Mouse (Mus musculus) heart, embryonic 10.5 days (tissue): Measurements from ENCODE around the gene Tmx2. TPM values are rescaled to one million over a fixed set of nuclear protein-coding genes. Genes with fewer than 3 reads are reported as not detected.
"Not testable (repeated sequence)": the region's sequence is repeated elsewhere in the genome, so short reads cannot be mapped to it uniquely, and the experiment has no call there.

ENCODE experiments used
- DNase-seq: peaks from one replicate; pipeline ENCODE4 v3.0.0-alpha.2; 2017; ENCODE audit warnings: low spot score
- H3K27ac ChIP-seq: fragments of 300-500 bp; sonication (generic); 2 replicates; pipeline ENCODE4 v1.5.1; 2016; ENCODE audit warnings: mild to moderate bottlenecking
- H3K27me3 ChIP-seq: fragments of 300-500 bp; sonication (generic); 2 replicates; pipeline ENCODE4 v1.6.1; 2016; ENCODE audit warnings: mild to moderate bottlenecking; ENCODE audit not compliant: poor library complexity, insufficient read depth, severe bottlenecking
- H3K36me3 ChIP-seq: fragments of 300-500 bp; sonication (generic); 2 replicates; pipeline ENCODE4 v1.6.1; 2016; ENCODE audit warnings: mild to moderate bottlenecking, moderate library complexity
- H3K4me1 ChIP-seq: fragments of 300-500 bp; sonication (generic); 2 replicates; pipeline ENCODE4 v1.6.1; 2016; ENCODE audit warnings: mild to moderate bottlenecking
- H3K4me3 ChIP-seq: fragments of 300-500 bp; sonication (generic); 2 replicates; pipeline ENCODE4 v1.5.1; 2016; ENCODE audit warnings: mild to moderate bottlenecking, moderate library complexity
- H3K9me3 ChIP-seq: fragments of 300-500 bp; sonication (generic); 2 replicates; pipeline ENCODE4 v1.6.1; 2016; ENCODE audit warnings: mild to moderate bottlenecking, moderate library complexity
- whole genome bisulfite sequencing: fragments of 180-500 bp; shearing (Covaris S2); methylation state at CpG from one replicate; pipeline ENCODE4 v1.1.7; 2016; 5-methylcytosine and 5-hydroxymethylcytosine counted together
- polyA plus RNA-seq: library from polyadenylated mRNA; unstranded; fragments of >200 nt; fragmentation: Nextera tagmentation; extraction: Ambion mirVana; gene quantifications from 2 replicates; pipeline ENCODE4 v1.2.1, GENCODE M21; 2016

Gene Tmx2
- 172 and 182 TPM in 2 replicates for polyA plus RNA-seq

DNA sequence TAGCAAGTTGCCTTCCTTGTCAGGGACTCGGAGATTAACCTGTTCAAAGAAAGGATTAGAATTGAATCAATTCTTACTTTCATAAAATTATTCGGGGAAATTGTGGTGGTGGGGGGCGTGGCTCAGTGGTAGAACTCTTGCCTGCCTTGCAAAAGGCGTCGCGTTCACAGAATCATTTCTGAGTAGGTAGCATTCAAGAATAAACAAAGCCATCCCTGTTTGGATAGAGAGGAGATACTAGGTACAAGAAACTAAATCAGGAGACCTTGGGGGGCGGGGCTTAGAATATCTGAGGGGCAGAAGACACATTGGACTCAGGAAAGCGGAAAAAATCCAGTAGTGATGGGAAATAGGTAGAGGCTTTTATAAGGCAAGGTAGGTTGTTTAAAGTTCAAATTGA lies at the start of gene Tmx2:
TSS of gene Tmx2 (minus strand) at position 125 of the 400 bp plus-strand sequence.
- Histone ChIP-seq H3K27me3 (no peaks in the 10 kb centered on the region), H3K4me3 (peak within 1 kb of the TSS; percentile 90), H3K9me3 (no peaks in the 10 kb centered on the region), H3K4me1 (peaks cover 27% of the 10 kb centered on the region), H3K27ac (peak within 1 kb of the TSS; percentile 90), H3K36me3 (peaks cover 29% of the 10 kb centered on the region)
- DNase-seq: no peak
- WGBS: 17% methylated on average over 8 of the region's 8 CpGs

DNA sequence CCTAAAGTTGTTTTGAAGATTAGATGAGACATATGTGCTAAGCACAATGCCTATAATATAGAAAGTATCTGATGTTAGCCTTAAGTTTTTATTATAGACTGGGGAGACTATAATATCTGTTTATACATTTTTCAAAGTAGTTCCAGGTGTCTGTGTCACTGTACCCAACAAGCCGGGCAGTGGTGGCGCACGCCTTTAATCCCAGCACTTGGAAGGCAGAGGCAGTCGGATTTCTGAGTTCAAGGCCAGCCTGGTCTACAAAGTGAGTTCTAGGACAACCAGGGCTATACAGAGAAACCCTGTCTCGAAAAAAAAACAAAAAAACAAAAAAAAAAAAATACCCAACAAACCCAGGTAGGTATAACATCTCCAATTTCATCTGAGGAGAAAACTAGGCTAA lies 49.3 kb upstream of the Tmx2 start:
- H3K9me3 ChIP-seq, H3K27me3 ChIP-seq, H3K27ac ChIP-seq, DNase-seq: not testable (repeated sequence)
- Histone ChIP-seq H3K4me3 (peak overlapping the region; percentile 74; the same call in 1 of the 2 replicates), H3K4me1 (peaks cover 17% of the 10 kb centered on the region), H3K36me3 (peaks cover 24% of the 10 kb centered on the region)
- 82% methylated on average over 5 of the region's 5 CpGs for WGBS

DNA sequence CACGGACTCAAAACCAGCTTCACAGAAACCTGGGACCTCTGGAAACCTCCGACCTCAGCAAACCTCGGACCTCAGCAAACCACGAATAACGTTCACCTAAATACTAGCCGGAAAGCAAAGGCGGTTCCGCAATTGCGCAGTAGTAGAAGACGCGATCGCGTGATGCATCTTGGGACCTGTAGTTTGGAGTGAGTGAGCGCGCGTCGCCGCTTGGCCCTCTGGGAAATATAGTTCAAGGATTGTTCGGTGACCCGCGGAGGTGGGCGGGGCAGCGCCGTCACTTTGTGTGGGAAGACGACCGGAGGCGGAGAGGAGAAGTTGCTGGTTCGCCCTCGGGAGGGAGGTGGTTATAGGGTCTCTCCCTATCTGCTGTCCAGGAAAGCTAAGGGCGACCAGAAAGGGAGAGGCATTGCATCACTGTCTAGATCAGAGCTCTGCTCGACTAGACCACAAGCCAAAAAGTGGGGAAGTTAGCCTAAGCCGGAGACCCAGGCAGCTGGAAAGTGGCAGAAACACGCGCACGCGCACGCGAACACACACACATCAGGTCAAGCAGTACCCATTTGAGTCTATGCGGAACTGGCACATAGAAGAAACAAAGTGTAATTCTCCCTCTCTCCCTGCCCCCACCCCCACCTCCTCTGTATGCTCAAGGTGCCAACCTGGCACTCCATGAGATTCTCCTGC lies 48.4 kb upstream of the Tmx2 start, which contains the start of gene Clp1:
TSS of gene Clp1 (minus strand) at position 179 of the 687 bp plus-strand sequence.
- Histone ChIP-seq H3K9me3 (no peaks in the 10 kb centered on the region), H3K4me3 (peak within 1 kb of the TSS; percentile 74), H3K27me3 (no peaks in the 10 kb centered on the region), H3K36me3 (peaks cover 28% of the 10 kb centered on the region), H3K27ac (peak within 1 kb of the TSS; percentile 90), H3K4me1 (peaks cover 17% of the 10 kb centered on the region)
- peak; percentile 99 for DNase-seq
- under 1% methylated on average over 39 of the region's 39 CpGs for WGBS

DNA sequence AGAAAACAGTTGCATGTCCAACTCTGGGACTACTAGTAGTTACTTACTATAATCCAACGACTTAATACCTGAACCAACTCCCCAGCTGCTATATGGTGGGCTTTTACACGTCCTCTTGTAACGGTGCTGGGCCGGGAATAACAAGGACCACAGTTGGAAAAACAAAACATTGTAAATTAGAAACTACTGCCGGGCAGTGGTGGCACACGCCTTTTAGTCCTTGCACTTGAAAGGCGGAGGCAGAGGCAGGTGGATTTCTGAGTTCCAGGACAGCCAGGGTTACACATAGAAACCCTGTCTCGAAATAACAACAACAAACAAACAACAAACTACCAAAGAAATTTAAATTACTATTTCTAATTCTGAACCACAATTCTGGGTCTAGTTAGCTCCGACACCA lies 47.8 kb upstream of the Tmx2 start:
- Histone ChIP-seq H3K4me1 (peaks cover 17% of the 10 kb centered on the region), H3K27me3 (no peaks in the 10 kb centered on the region), H3K27ac (peak overlapping the region; percentile 90), H3K9me3 (no peaks in the 10 kb centered on the region), H3K4me3 (peak overlapping the region; percentile 74), H3K36me3 (peaks cover 28% of the 10 kb centered on the region)
- DNase-seq: no peak
- 3% methylated on average over 9 of the region's 9 CpGs for WGBS

DNA sequence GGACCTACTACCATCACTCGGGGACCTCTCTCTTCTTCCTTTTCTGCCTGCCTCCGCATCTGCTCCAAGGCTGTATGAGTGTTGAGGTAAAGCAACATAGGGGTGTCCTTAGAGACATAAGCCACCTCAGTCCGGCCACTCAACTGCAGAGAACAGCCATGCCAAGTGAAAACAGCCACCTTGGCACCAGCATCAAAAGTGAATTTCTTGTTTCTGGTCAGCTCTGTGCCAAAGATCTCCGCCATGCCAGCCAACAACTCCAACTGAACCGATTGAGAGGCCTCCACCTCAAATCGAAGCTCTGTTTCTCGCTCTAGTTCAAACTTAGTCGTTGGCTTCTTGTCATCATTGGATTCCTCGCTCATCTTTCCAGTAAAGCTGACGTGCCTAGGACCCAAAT lies 46.8 kb upstream of the Tmx2 start:
- Histone ChIP-seq H3K27me3 (no peaks in the 10 kb centered on the region), H3K4me1 (peaks cover 17% of the 10 kb centered on the region), H3K27ac (no peak overlapping the region), H3K4me3 (peak overlapping the region; percentile 74), H3K36me3 (peaks cover 34% of the 10 kb centered on the region), H3K9me3 (no peaks in the 10 kb centered on the region)
- WGBS: 88% methylated on average over 10 of the region's 10 CpGs
- no peak for DNase-seq

DNA sequence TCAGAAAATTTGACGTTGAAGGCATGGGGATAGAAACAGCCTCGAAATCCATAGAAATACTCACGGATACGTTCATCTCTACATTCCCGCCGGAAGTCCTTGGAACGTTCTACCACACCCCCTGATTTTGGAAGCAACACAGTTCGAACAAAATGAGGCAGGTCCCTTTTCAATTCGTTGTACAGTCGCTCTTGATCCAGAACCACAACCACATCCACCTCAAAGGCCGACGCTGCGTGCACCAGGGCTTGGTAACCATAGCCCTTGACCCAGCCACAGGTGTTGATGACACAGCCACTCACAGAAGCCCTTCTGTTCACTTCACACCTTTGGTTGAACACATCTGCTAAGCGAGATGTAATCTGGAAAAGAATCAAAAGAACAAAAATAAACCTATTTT lies 44.9 kb upstream of the Tmx2 start:
- no peak for DNase-seq
- peaks cover 34% of the 10 kb centered on the region for H3K36me3 ChIP-seq
- H3K4me3 ChIP-seq: no peak overlapping the region
- 92% methylated on average over 14 of the region's 14 CpGs for WGBS
- H3K9me3 ChIP-seq: no peaks in the 10 kb centered on the region
- no peaks in the 10 kb centered on the region for H3K27me3 ChIP-seq
- peaks cover 17% of the 10 kb centered on the region for H3K4me1 ChIP-seq
- H3K27ac ChIP-seq: no peak overlapping the region

DNA sequence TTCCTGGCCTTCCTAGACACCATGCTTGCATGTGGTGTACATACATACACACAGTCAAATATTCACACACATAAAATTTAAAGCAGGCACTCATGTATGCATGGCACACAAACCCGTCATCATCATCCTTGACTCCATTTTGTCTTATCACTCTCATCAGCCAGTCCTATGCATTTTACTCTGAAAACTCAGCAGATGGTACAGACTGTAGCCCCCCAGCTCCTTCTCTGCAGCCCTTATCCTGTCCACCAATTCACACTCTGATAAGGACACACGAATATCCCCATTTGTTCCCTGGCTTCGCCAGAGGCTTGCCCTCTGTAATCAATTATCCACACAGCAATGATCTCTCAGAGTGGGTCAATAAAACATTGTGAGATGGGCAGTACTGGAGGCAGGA lies 42.2 kb upstream of the Tmx2 start:
- H3K4me1 ChIP-seq: peaks cover 17% of the 10 kb centered on the region
- no peak overlapping the region for H3K27ac ChIP-seq
- no peaks in the 10 kb centered on the region for H3K9me3 ChIP-seq
- WGBS: 64% methylated on average over 3 of the region's 3 CpGs
- H3K36me3 ChIP-seq: peaks cover 34% of the 10 kb centered on the region
- no peaks in the 10 kb centered on the region for H3K27me3 ChIP-seq
- H3K4me3 ChIP-seq: no peak overlapping the region
- no peak for DNase-seq

DNA sequence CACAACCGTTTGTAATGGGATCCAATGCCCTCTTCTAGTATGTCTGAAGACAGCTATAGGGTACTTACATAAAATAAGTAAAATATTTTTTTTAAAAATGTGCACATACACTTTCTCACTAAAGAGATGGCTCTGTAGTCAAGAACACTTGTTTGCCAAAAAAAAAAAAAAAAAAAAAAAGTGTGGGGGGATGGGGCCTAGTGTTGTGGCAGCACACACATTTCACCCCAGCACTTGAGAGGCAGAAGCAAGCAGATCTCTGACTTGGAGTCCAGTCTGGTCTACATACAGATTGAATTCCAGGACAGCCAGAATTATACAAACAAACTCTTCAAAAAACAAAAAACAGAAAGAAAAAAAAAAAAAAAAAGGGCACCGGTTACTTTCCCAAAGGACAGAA lies 41.8 kb upstream of the Tmx2 start:
- Histone ChIP-seq H3K9me3 (no peaks in the 10 kb centered on the region), H3K27me3 (no peaks in the 10 kb centered on the region), H3K4me3 (no peak overlapping the region), H3K36me3 (peaks cover 33% of the 10 kb centered on the region), H3K4me1 (peaks cover 13% of the 10 kb centered on the region), H3K27ac (no peak overlapping the region)
- WGBS: 92% methylated on average over 2 of the region's 2 CpGs
- no peak for DNase-seq

DNA sequence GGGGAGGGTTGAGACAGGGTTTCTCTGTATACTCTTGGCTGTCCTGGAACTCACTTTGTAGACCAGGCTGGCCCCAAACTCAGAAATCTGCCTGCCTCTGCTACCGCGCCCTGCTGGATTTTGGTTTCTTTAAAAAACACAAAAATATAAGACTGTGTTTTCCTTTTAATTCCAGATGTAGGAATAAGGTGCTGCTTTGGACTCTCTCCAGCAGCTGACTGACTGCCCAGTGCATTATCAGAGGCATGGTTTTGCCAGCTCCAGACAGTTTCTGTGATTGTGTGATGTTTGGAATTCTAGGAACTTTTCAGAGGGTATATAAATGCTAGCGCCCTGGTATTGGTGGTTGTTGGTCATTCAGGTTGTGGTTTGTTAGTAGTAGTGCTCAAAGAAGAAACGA lies 38.4 kb upstream of the Tmx2 start:
- H3K27ac ChIP-seq: no peak overlapping the region
- H3K9me3 ChIP-seq: no peaks in the 10 kb centered on the region
- peaks cover 15% of the 10 kb centered on the region for H3K4me1 ChIP-seq
- no peak for DNase-seq
- 78% methylated on average over 4 of the region's 4 CpGs for WGBS
- H3K36me3 ChIP-seq: peaks cover 6% of the 10 kb centered on the region; the same call in 1 of the 2 replicates
- H3K4me3 ChIP-seq: no peak overlapping the region
- no peaks in the 10 kb centered on the region for H3K27me3 ChIP-seq

DNA sequence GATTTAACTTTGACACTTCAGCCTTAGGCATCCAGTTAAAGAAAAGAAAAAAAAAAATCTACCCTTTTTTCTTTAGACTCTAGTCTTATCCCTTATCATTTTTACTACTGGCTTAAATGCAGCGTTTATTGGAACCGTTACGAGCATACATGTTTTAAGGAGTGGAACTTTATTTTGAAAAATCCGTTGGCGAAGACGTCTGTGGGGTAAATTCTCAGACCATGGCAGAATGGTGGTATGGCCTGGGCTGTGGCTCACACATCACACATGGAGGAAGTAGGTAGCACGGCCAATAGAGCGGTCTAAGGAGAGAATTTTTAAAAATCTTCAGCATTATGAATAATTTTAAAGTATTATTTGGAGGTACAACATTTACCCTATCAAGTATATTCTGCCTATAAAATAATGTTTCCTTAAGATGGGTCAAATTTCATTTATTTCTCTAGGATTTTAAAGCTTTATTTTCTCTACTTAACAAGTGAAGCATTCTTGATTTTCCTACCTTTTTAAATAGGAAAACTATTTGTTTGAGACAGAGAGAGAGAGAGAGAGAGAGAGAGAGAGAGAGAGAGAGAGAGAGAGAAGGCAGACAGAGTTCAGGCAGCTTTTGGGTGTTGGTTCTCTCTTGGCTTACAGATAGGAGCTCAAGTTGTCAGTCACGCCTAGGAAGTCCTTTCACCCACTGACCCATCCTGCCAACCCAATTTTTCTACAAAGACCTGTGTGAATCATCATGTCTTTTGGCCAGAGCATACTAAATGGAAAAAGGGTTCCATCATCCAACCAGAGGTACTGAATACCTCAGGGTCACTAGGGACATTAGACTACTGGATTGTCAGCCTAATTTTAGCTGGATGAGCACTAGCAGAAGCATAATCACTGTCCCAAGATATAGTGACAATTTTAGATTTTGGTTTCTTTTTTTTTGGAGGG lies 37.7 kb upstream of the Tmx2 start:
- Histone ChIP-seq H3K4me1 (peaks cover 15% of the 10 kb centered on the region), H3K27me3 (no peaks in the 10 kb centered on the region), H3K4me3 (peak overlapping the region; percentile 90), H3K9me3 (no peaks in the 10 kb centered on the region), H3K27ac (peak overlapping the region; percentile 97), H3K36me3 (peaks cover 6% of the 10 kb centered on the region; the same call in 1 of the 2 replicates)
- no peak for DNase-seq
- 32% methylated on average over 9 of the region's 9 CpGs for WGBS

DNA sequence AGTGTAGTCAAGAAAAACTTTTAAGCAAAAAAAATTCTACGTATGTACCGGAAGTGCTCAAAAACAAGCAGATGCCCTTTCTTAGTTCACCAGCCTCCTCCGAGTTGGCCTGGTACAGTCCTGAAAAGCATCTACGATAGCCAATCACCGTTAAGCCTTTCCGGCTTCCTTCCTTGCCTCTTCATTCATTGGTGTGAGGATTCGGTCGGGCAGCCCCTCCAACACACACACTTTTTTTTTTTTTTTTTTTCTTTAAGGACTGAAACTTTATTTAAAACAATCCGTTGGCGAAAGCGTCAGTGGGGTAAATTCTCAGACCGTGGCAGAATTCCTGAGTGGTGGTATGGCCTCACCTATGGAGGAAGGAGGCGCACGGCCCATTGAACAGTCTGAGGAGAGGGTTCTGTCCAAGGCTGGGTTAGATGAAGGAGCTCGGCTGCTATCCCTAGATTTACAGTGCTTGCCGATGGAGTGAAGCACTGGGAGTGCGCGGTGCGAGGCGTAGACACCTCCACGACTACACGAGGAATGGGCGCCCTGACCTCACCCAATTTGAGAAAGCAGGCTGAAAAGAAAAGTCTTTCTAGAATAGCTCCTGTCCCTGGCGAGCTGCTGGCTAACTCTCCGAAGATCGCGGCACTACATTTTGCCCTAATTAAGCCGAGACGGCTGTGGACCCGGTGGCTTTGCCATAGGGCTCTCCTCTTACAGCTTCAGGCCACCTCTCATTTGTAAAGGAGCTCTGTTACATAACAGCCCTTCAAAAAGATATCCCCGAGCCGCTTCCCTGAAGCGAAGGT lies 36.8 kb upstream of the Tmx2 start:
- H3K36me3 ChIP-seq: peaks cover 3% of the 10 kb centered on the region
- DNase-seq: peak; percentile 97
- no peaks in the 10 kb centered on the region for H3K9me3 ChIP-seq
- H3K4me1 ChIP-seq: peaks cover 15% of the 10 kb centered on the region
- peak overlapping the region; percentile 97 for H3K27ac ChIP-seq
- under 1% methylated on average over 33 of the region's 33 CpGs for WGBS
- H3K4me3 ChIP-seq: peak overlapping the region; percentile 90
- no peaks in the 10 kb centered on the region for H3K27me3 ChIP-seq

DNA sequence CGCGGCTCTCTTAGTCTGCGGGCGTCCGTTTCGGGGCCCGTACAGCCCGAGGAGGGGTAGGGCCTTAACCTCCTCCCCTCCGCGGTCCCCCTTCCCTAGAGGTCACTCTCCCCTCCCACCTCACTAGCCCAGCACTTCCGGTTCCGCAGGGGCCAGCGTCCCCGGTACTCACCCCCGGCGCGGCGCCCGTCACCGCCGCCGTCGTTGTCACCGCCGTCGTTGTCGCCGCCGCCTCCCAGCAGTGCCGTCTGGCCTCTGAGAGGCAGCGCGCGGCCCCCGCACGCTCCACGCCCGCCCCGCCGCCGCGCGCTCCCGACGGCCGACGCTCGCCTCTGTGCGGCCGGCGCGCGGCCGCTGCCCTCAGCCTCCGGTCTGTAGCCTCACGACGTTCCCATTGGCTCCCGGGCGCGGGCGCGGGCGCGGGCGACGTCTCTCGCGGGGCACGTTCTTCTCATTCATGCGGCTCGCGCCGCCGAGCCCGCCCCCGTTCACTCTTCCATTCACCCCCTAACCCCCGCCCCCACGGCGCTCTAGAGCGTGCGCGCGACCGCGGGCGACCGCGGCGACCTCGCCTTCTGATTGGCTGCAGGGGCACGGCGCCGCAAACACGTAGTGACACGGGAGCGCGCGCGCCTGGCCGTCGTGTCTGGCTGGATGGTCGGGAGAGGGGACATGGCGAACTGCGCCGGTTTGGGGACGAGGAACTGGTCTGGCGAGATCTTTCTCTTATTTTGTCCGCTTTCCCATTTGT lies 36.0 kb upstream of the Tmx2 start, which contains the start of gene Zdhhc5:
TSS of gene Zdhhc5 (minus strand) at position 370 of the 751 bp plus-strand sequence.
- Histone ChIP-seq H3K9me3 (no peaks in the 10 kb centered on the region), H3K27ac (peak within 1 kb of the TSS; percentile 97), H3K4me1 (peaks cover 15% of the 10 kb centered on the region), H3K4me3 (peak within 1 kb of the TSS; percentile 90), H3K36me3 (peaks cover 11% of the 10 kb centered on the region), H3K27me3 (no peaks in the 10 kb centered on the region)
- DNase-seq: peak; percentile 99
- under 1% methylated on average over 105 of the region's 107 CpGs for WGBS
